Mouse (Mus musculus) megakaryocyte, embryonic 14.5 days (primary cell): ENCODE results near the gene Pdcl2.

Experiments
- FLI1 ChIP-seq: IDR thresholded peaks from 2 replicates; pipeline ENCODE4 v1.6.1; 2012; ENCODE audit warnings: low read length, inconsistent platforms, mixed read lengths
- GATA1 ChIP-seq: IDR thresholded peaks from 3 replicates; pipeline ENCODE4 v1.6.1; 2012; ENCODE audit warnings: mixed read lengths, low read length, inconsistent platforms, borderline replicate concordance

DNA sequence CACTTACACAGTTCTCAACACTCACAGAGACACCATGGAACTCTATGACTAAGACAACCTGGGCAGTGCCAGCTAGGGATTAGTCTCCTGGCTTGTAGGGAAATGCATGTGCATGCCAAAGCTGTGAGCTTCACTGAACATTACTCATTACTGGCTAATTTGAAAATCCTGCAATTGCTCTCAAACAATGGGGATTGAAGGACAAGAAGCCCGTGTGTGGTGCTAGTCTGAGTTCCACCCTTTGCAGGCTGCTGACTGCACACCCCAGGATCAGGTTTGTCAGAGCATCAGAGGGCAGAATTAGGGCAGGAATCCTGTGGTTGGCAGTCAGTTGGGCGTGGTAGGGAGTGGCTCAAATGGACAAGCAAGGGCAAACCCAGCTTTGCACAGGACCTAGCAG lies 15.2 kb upstream of the Pdcl2 start:
- TF ChIP-seq GATA1, result no peak
- TF ChIP-seq FLI1, result no peak
